In the genomic region with DNA sequence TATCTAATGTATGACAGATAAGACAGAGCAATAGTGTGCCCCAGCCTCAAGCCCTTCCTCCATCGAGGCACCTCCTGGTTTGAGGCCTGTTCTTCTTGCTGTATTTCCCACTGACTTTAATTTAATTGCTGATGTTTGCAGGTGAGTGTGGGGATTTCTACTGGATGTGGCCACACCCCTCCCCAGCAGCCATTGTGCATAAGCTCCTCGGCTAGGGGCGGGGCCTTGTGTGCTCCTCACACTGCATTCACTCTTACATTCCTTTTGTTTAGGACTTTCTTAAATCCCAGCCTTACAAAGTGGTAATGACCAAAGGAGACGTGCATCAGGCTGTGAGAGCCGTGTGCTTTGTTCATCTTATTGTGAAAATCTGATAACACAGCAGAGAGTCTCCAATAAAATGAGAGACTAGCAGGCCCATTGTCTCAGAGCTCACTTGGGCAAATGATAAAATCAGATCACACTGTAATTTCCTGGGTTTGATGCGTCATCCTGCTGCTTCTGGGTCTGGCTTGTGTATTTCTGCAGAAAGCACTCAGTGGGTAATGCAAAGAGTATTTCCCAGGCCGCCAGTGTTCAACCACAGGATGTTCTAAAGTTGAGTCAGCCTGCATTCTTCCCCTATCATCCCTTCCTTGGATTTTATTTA, we compare ENCODE assay signal across 12 mouse cellular contexts. TPM values are rescaled to one million over a fixed set of nuclear protein-coding genes. Genes with fewer than 3 reads are reported as not detected.
DNase-seq lines count a peak whose midpoint lies in the region; ATAC-seq and TF ChIP-seq lines count a peak whose summit lies in the region.
"Had no signal": no experiment of that assay in that cellular context is flagged by ENCODE, and none has a peak within 500 bp of the region (broad histone marks: within the 10 kb centered on the region; RNA-seq: fewer than 3 reads in every experiment).

No protein-coding gene starts in this region.

- no peak for TF ChIP-seq EP300 in stomach, postnatal 0 days (optimal IDR thresholded peaks at IDR 0.05)

- intact Hi-C loops in heart, postnatal 25 days (cut with DNase I): loop anchor here (2.0 kb wide), 1 partner anchor 28 kb away; no protein-coding TSS in a partner anchor

- H3K9ac ChIP-seq in midbrain, embryonic 15.5 days: no peak overlapping the region
- no peak overlapping the region for H3K9ac ChIP-seq in midbrain, embryonic 14.5 days (replicated peaks; ENCODE audit: low read length)
- H3K9ac ChIP-seq in stomach, postnatal 0 days (ENCODE audit: low read length): no peak overlapping the region
- no peak overlapping the region for H3K9ac ChIP-seq in liver, embryonic 12.5 days
- H3K9ac ChIP-seq: liver, embryonic 15.5 days had no signal

- ATAC-seq in midbrain, embryonic 15.5 days (replicated peaks): peak; percentile 30; the same call in 1 of the 2 replicates
- ATAC-seq in midbrain, embryonic 14.5 days (ENCODE audit: low FRiP score, low TSS enrichment): no peak
- no peak for ATAC-seq in monocyte, adult 5-6 weeks (replicated peaks; ENCODE audit: insufficient number of reproducible peaks, low FRiP score, low TSS enrichment, poor library complexity, severe bottlenecking)
- no peak for ATAC-seq in stomach, postnatal 0 days (ENCODE audit: low FRiP score, low TSS enrichment)
- ATAC-seq in liver, embryonic 12.5 days: no peak

- H3K4me2 ChIP-seq in midbrain, embryonic 15.5 days: no peak overlapping the region
- H3K4me2 ChIP-seq in midbrain, embryonic 14.5 days (ENCODE audit: low read length): no peak overlapping the region
- H3K4me2 ChIP-seq in stomach, postnatal 0 days (replicated peaks; ENCODE audit: low read depth): no peak overlapping the region
- no peak overlapping the region for H3K4me2 ChIP-seq in liver, embryonic 12.5 days
- H3K4me2 ChIP-seq: liver, embryonic 15.5 days had no signal

- no peak overlapping the region for H3K4me3 ChIP-seq in midbrain, embryonic 15.5 days
- H3K4me3 ChIP-seq in midbrain, embryonic 14.5 days (replicated peaks; ENCODE audit: low read depth, low read length): no peak overlapping the region
- no peak overlapping the region for H3K4me3 ChIP-seq in stomach, postnatal 0 days (ENCODE audit: low read depth, low read length)
- H3K4me3 ChIP-seq in liver, embryonic 12.5 days: no peak overlapping the region
- H3K4me3 ChIP-seq: liver, embryonic 15.5 days had no signal

- no peak overlapping the region; the same call in 1 of the 2 replicates for H3K27ac ChIP-seq in midbrain, embryonic 15.5 days
- no peak overlapping the region; the same call in 1 of the 2 replicates for H3K27ac ChIP-seq in midbrain, embryonic 14.5 days (replicated peaks; ENCODE audit: low read depth, low read length)
- H3K27ac ChIP-seq in stomach, postnatal 0 days (replicated peaks): no peak overlapping the region
- H3K27ac ChIP-seq in liver, embryonic 12.5 days: no peak overlapping the region
- H3K27ac ChIP-seq: liver, embryonic 15.5 days had no signal

- peak; percentile 62 for DNase-seq in heart, adult 8-10 months (ENCODE audit: low spot score)
- no peak for DNase-seq in heart, postnatal 25 days (ENCODE audit: low spot score)
- DNase-seq in midbrain, embryonic 14.5 days: no peak
- DNase-seq in fibroblast of lung, adult 2 months (ENCODE audit: low read depth): peak; percentile 63
- DNase-seq in stomach, postnatal 0 days (ENCODE audit: low spot score): no peak
- DNase-seq: cerebellum, postnatal 25 days; right cerebral cortex, adult 18-20 months; thymus, postnatal 25 days had no signal

- no peaks in the 10 kb centered on the region for H3K27me3 ChIP-seq in midbrain, embryonic 15.5 days (replicated peaks)
- H3K27me3 ChIP-seq in midbrain, embryonic 14.5 days (ENCODE audit: control insufficient read depth, insufficient read depth, low read length): no peaks in the 10 kb centered on the region
- no peaks in the 10 kb centered on the region for H3K27me3 ChIP-seq in stomach, postnatal 0 days (ENCODE audit: control insufficient read depth, insufficient read depth, low read length)
- H3K27me3 ChIP-seq in liver, embryonic 12.5 days (replicated peaks): no peaks in the 10 kb centered on the region
- H3K27me3 ChIP-seq: liver, embryonic 15.5 days had no signal

- no peaks in the 10 kb centered on the region for H3K9me3 ChIP-seq in midbrain, embryonic 15.5 days
- no peaks in the 10 kb centered on the region for H3K9me3 ChIP-seq in midbrain, embryonic 14.5 days (ENCODE audit: control insufficient read depth, low read length)
- no peaks in the 10 kb centered on the region for H3K9me3 ChIP-seq in stomach, postnatal 0 days (ENCODE audit: control insufficient read depth, low read length)
- no peaks in the 10 kb centered on the region for H3K9me3 ChIP-seq in liver, embryonic 12.5 days (replicated peaks)
- H3K9me3 ChIP-seq: liver, embryonic 15.5 days had no signal

- TF ChIP-seq CTCF in stomach, postnatal 0 days (IDR thresholded peaks at IDR 0.05; ENCODE audit: low read depth): no peak

- no peaks in the 10 kb centered on the region for H3K36me3 ChIP-seq in midbrain, embryonic 15.5 days (replicated peaks)
- no peaks in the 10 kb centered on the region for H3K36me3 ChIP-seq in midbrain, embryonic 14.5 days (ENCODE audit: control insufficient read depth, insufficient read depth, low read length)
- no peaks in the 10 kb centered on the region for H3K36me3 ChIP-seq in stomach, postnatal 0 days (ENCODE audit: control insufficient read depth, insufficient read depth, low read length)
- H3K36me3 ChIP-seq in liver, embryonic 12.5 days: peaks cover 25% of the 10 kb centered on the region

- peaks cover 4% of the 10 kb centered on the region; the same call in 1 of the 2 replicates for H3K4me1 ChIP-seq in midbrain, embryonic 15.5 days
- H3K4me1 ChIP-seq in midbrain, embryonic 14.5 days (ENCODE audit: control insufficient read depth, insufficient read depth, low read length): peaks cover 5% of the 10 kb centered on the region; the same call in 1 of the 2 replicates
- no peaks in the 10 kb centered on the region for H3K4me1 ChIP-seq in stomach, postnatal 0 days (replicated peaks; ENCODE audit: control insufficient read depth, insufficient read depth)
- H3K4me1 ChIP-seq in liver, embryonic 12.5 days: no peaks in the 10 kb centered on the region
- H3K4me1 ChIP-seq: liver, embryonic 15.5 days had no signal

- WGBS in midbrain, embryonic 15.5 days: 45% methylated on average over 7 of the region's 7 CpGs
- 40% methylated on average over 7 of the region's 7 CpGs for WGBS in midbrain, embryonic 14.5 days
- WGBS in stomach, postnatal 0 days: 67% methylated on average over 7 of the region's 7 CpGs
- 78% methylated on average over 7 of the region's 7 CpGs for WGBS in liver, embryonic 12.5 days (ENCODE audit: insufficient replicate concordance)

RNA-seq across cellular contexts. Expression of gene Mrps27, which starts 40.1 kb away (rescaled TPM):
- 10 to 100 TPM; 47.2 to 48.0 (median 47.3) TPM for total RNA-seq in heart, adult 8-10 months (2022)
- 10 to 100 TPM; 49.1 to 49.8 TPM for total RNA-seq in heart, postnatal 25 days (2021)
- 38.9 and 41.6 TPM in 2 replicates for polyA plus RNA-seq in midbrain, embryonic 15.5 days (2015; fragmentation: Nextera tagmentation; extraction: Ambion mirVana)
- 36.5 and 38.2 TPM in 2 replicates for polyA plus RNA-seq in midbrain, embryonic 14.5 days (2014; fragmentation: Nextera tagmentation; extraction: Ambion mirVana)
- total RNA-seq in monocyte, adult 5-6 weeks (2017): 7.3 to 12.3 TPM (median 8.6 TPM) in 3 replicates
- 29.9 and 30.8 TPM in 2 replicates for polyA plus RNA-seq in stomach, postnatal 0 days (2015; fragmentation: Nextera tagmentation; extraction: Ambion mirVana)
- polyA plus RNA-seq in liver, embryonic 12.5 days (2016; fragmentation: Nextera tagmentation; extraction: Ambion mirVana): 43.7 and 44.3 TPM in 2 replicates

RNA-seq across cellular contexts. Expression of gene Ptcd2, which starts 40.2 kb away (rescaled TPM):
- total RNA-seq in heart, adult 8-10 months (2022): 10 to 100 TPM; 52.6 to 58.1 (median 54.0) TPM
- total RNA-seq in heart, postnatal 25 days (2021): 10 to 100 TPM; 49.9 to 51.6 TPM
- 51.2 and 53.2 TPM in 2 replicates for polyA plus RNA-seq in midbrain, embryonic 15.5 days (2015; fragmentation: Nextera tagmentation; extraction: Ambion mirVana)
- 57.3 and 62.2 TPM in 2 replicates for polyA plus RNA-seq in midbrain, embryonic 14.5 days (2014; fragmentation: Nextera tagmentation; extraction: Ambion mirVana)
- 43.9 to 53.5 TPM (median 48.0 TPM) in 3 replicates for total RNA-seq in monocyte, adult 5-6 weeks (2017)
- 30.1 and 31.0 TPM in 2 replicates for polyA plus RNA-seq in stomach, postnatal 0 days (2015; fragmentation: Nextera tagmentation; extraction: Ambion mirVana)
- polyA plus RNA-seq in liver, embryonic 12.5 days (2016; fragmentation: Nextera tagmentation; extraction: Ambion mirVana): 44.6 and 46.8 TPM in 2 replicates

Comparison
In these comparisons a context has a peak if more than half of its experiments do, and no peak if none do; other contexts are left out.
1. DNase-seq: peak in heart, adult 8-10 months (single experiment) and fibroblast of lung, adult 2 months (single experiment); none in heart, postnatal 25 days (single experiment), midbrain, embryonic 14.5 days (single experiment) and stomach, postnatal 0 days (single experiment).